Mouse (Mus musculus): ENCODE measurements at regions not wholly inside any gene's neighbourhood (a gene's known extent, or its start where the extent isn't known, plus 50 kb on each side); places are given as distances from the start of the nearest gene placed in this dataset.

GRCm38 (mm10) chr14:105803281-105803680 lies 93.3 kb downstream of the Spry2 start:
- TF ChIP-seq GATA1 (IDR thresholded peaks at IDR 0.05; ENCODE audit: borderline replicate concordance, low read length) (no peak), FLI1 (IDR thresholded peaks at IDR 0.05; ENCODE audit: low read length) (no peak)

All from megakaryocyte, embryonic 14.5 days (primary cell).